Mouse (Mus musculus): Measurements from ENCODE around the gene Krt87. TPM values are rescaled to one million over a fixed set of nuclear protein-coding genes. Genes with fewer than 3 reads are reported as not detected.

Krt87 gene
- polyA plus RNA-seq, 2 experiments: 0.73 to 0.89 TPM

DNA sequence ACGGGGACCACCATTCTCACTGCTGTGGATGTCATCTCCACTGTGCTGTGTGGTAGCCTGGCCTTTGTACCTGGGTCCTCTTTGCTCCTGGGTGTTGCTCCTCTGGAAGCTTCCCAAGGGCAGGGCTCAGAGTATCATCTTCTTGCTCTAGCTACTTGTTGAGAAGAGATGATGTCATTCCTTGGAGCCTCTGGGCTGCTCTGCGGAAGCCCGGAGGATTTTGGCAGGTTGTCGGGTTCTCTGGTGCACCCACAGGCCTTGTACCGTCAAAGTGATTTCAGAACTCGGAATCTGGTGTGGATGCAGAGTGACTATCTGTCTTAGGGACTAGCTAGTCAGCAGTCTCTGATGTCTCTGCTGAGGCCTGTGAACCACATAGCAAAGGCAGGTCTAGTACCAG lies 53.5 kb downstream of the Krt87 start:
- ATAC-seq (ENCODE audit: low FRiP score, low read depth) (no peak), DNase-seq (ENCODE audit: low spot score) (no peak)
- Histone ChIP-seq H3K9ac (ENCODE audit: low read depth, low read length, severe bottlenecking) (no peak overlapping the region), H3K27ac (replicated peaks; ENCODE audit: low read depth, low read length) (no peak overlapping the region), H3K9me3 (ENCODE audit: control insufficient read depth, low read length) (no peaks in the 10 kb centered on the region), H3K27me3 (ENCODE audit: control insufficient read depth, insufficient read depth, low read length) (no peaks in the 10 kb centered on the region), H3K4me2 (replicated peaks; ENCODE audit: low read depth, low read length, severe bottlenecking) (no peak overlapping the region), H3K4me1 (ENCODE audit: control insufficient read depth, insufficient read depth, low read length) (no peaks in the 10 kb centered on the region), H3K36me3 (ENCODE audit: control insufficient read depth, insufficient read depth, low read length) (no peaks in the 10 kb centered on the region), H3K4me3 (replicated peaks; ENCODE audit: low read length) (no peak overlapping the region)
- 76% methylated on average over 6 of the region's 6 CpGs for WGBS
- TF ChIP-seq POLR2A (IDR thresholded peaks at IDR 0.05; ENCODE audit: borderline replicate concordance, extremely low read depth, insufficient read depth, insufficient read length): no peak

DNA sequence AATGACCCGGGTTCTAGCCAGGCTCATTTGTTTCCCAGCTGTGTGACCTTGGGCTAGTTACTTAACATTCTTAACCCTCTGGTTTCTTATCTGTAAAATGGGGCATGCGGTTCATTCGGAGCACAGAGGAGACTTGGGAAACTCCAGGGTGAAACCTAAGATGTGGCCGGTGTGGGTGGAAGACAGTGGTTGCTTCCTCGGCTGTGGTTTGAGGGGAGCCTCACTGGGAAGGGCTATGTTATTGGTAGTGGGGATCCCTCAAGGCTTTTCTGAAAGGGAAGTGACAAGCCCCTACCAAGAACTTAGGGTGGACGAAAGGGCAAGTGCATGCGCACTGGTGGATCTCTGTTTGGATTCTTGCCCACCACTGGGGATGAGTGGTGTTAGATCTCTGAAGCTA lies 54.0 kb downstream of the Krt87 start:
- ATAC-seq (ENCODE audit: low FRiP score, low read depth) (no peak), DNase-seq (ENCODE audit: low spot score) (no peak)
- H3K9ac ChIP-seq (ENCODE audit: low read depth, low read length, severe bottlenecking): no peak overlapping the region
- H3K4me2 ChIP-seq (replicated peaks; ENCODE audit: low read depth, low read length, severe bottlenecking): no peak overlapping the region
- no peak for TF ChIP-seq POLR2A (IDR thresholded peaks at IDR 0.05; ENCODE audit: borderline replicate concordance, extremely low read depth, insufficient read depth, insufficient read length)
- no peaks in the 10 kb centered on the region for H3K36me3 ChIP-seq (ENCODE audit: control insufficient read depth, insufficient read depth, low read length)
- H3K27me3 ChIP-seq (ENCODE audit: control insufficient read depth, insufficient read depth, low read length): no peaks in the 10 kb centered on the region
- H3K4me3 ChIP-seq (replicated peaks; ENCODE audit: low read length): no peak overlapping the region
- no peaks in the 10 kb centered on the region for H3K9me3 ChIP-seq (ENCODE audit: control insufficient read depth, low read length)
- H3K4me1 ChIP-seq (ENCODE audit: control insufficient read depth, insufficient read depth, low read length): no peaks in the 10 kb centered on the region
- WGBS: 70% methylated on average over 7 of the region's 7 CpGs
- no peak overlapping the region for H3K27ac ChIP-seq (replicated peaks; ENCODE audit: low read depth, low read length)

GRCm38 (mm10) chr15:101382811-101383210 lies 55.8 kb downstream of the Krt87 start:
- Histone ChIP-seq H3K4me1 (ENCODE audit: control insufficient read depth, insufficient read depth, low read length) (no peaks in the 10 kb centered on the region), H3K9ac (ENCODE audit: low read depth, low read length, severe bottlenecking) (no peak overlapping the region), H3K27me3 (ENCODE audit: control insufficient read depth, insufficient read depth, low read length) (no peaks in the 10 kb centered on the region), H3K9me3 (ENCODE audit: control insufficient read depth, low read length) (no peaks in the 10 kb centered on the region), H3K36me3 (ENCODE audit: control insufficient read depth, insufficient read depth, low read length) (no peaks in the 10 kb centered on the region), H3K27ac (replicated peaks; ENCODE audit: low read depth, low read length) (no peak overlapping the region), H3K4me3 (replicated peaks; ENCODE audit: low read length) (no peak overlapping the region), H3K4me2 (replicated peaks; ENCODE audit: low read depth, low read length, severe bottlenecking) (no peak overlapping the region)
- 89% methylated on average over 11 of the region's 11 CpGs for WGBS
- no peak for TF ChIP-seq POLR2A (IDR thresholded peaks at IDR 0.05; ENCODE audit: borderline replicate concordance, extremely low read depth, insufficient read depth, insufficient read length)
- DNase-seq (ENCODE audit: low spot score) (no peak), ATAC-seq (ENCODE audit: low FRiP score, low read depth) (no peak)

GRCm38 (mm10) chr15:101381758-101382157 lies 56.8 kb downstream of the Krt87 start:
- Histone ChIP-seq H3K27me3 (ENCODE audit: control insufficient read depth, insufficient read depth, low read length) (no peaks in the 10 kb centered on the region), H3K9me3 (ENCODE audit: control insufficient read depth, low read length) (no peaks in the 10 kb centered on the region), H3K4me2 (replicated peaks; ENCODE audit: low read depth, low read length, severe bottlenecking) (no peak overlapping the region), H3K36me3 (ENCODE audit: control insufficient read depth, insufficient read depth, low read length) (no peaks in the 10 kb centered on the region), H3K4me1 (ENCODE audit: control insufficient read depth, insufficient read depth, low read length) (no peaks in the 10 kb centered on the region), H3K9ac (ENCODE audit: low read depth, low read length, severe bottlenecking) (no peak overlapping the region), H3K4me3 (replicated peaks; ENCODE audit: low read length) (no peak overlapping the region), H3K27ac (replicated peaks; ENCODE audit: low read depth, low read length) (no peak overlapping the region)
- DNase-seq (ENCODE audit: low spot score) (no peak), ATAC-seq (ENCODE audit: low FRiP score, low read depth) (no peak)
- TF ChIP-seq POLR2A (IDR thresholded peaks at IDR 0.05; ENCODE audit: borderline replicate concordance, extremely low read depth, insufficient read depth, insufficient read length): no peak
- WGBS: 67% methylated on average over 9 of the region's 9 CpGs

Other genes with a start within 250 kb of the Krt87 start
- 20.5 and 25.8 TPM in 2 replicates for gene Grasp, start 214.6 kb downstream of the Krt87 start, polyA plus RNA-seq (2012; rRNA removed)
- 7.4 and 7.5 TPM in 2 replicates for gene Grasp, start 214.6 kb downstream of the Krt87 start, polyA plus RNA-seq (2014; fragmentation: Nextera tagmentation; extraction: Ambion mirVana)
- 19.6 and 31.2 TPM in 2 replicates for gene Nr4a1, start 184.5 kb downstream of the Krt87 start, polyA plus RNA-seq (2012; rRNA removed)
- 9.9 and 10.5 TPM in 2 replicates for gene Nr4a1, start 184.5 kb downstream of the Krt87 start, polyA plus RNA-seq (2014; fragmentation: Nextera tagmentation; extraction: Ambion mirVana)
- 42.9 and 47.2 TPM in 2 replicates for gene Atg101, start 154.5 kb downstream of the Krt87 start, polyA plus RNA-seq (2012; rRNA removed)
- 53.3 and 56.0 TPM in 2 replicates for gene Atg101, start 154.5 kb downstream of the Krt87 start, polyA plus RNA-seq (2014; fragmentation: Nextera tagmentation; extraction: Ambion mirVana)
- 1.0 and 2.2 TPM in 2 replicates for gene 6030408B16Rik, start 145.6 kb downstream of the Krt87 start, polyA plus RNA-seq (2012; rRNA removed)
- 0.74 and 1.8 TPM in 2 replicates for gene 6030408B16Rik, start 145.6 kb downstream of the Krt87 start, polyA plus RNA-seq (2014; fragmentation: Nextera tagmentation; extraction: Ambion mirVana)
- gene Krt80, start 68.6 kb downstream of the Krt87 start, polyA plus RNA-seq (2012; rRNA removed): 3.3 and 3.6 TPM in 2 replicates
- gene Krt80, start 68.6 kb downstream of the Krt87 start, polyA plus RNA-seq (2014; fragmentation: Nextera tagmentation; extraction: Ambion mirVana): 3.8 TPM in 2 replicates
- 13.8 and 19.3 TPM in 2 replicates for gene Krt7, start 27.8 kb downstream of the Krt87 start, polyA plus RNA-seq (2012; rRNA removed)
- 26.7 and 29.7 TPM in 2 replicates for gene Krt7, start 27.8 kb downstream of the Krt87 start, polyA plus RNA-seq (2014; fragmentation: Nextera tagmentation; extraction: Ambion mirVana)
- 0.15 TPM in 1 of 2 replicates, not detected in the other for gene Krt88, start 8.9 kb upstream of the Krt87 start, polyA plus RNA-seq (2012; rRNA removed)
- not detected in 2 replicates for gene Krt88, start 8.9 kb upstream of the Krt87 start, polyA plus RNA-seq (2014; fragmentation: Nextera tagmentation; extraction: Ambion mirVana)
- gene Krt81, start 24.9 kb upstream of the Krt87 start, polyA plus RNA-seq (2012; rRNA removed): not detected in 2 replicates
- gene Krt81, start 24.9 kb upstream of the Krt87 start, polyA plus RNA-seq (2014; fragmentation: Nextera tagmentation; extraction: Ambion mirVana): not detected in 2 replicates
- 0.15 TPM in 1 of 2 replicates, not detected in the other for gene Krt86, start 34.7 kb upstream of the Krt87 start, polyA plus RNA-seq (2012; rRNA removed)
- gene Krt86, start 34.7 kb upstream of the Krt87 start, polyA plus RNA-seq (2014; fragmentation: Nextera tagmentation; extraction: Ambion mirVana): 0.10 TPM in 1 of 2 replicates, not detected in the other
- gene Krt83, start 52.7 kb upstream of the Krt87 start, polyA plus RNA-seq (2012; rRNA removed): 0.06 TPM in 1 of 2 replicates, not detected in the other
- gene Krt83, start 52.7 kb upstream of the Krt87 start, polyA plus RNA-seq (2014; fragmentation: Nextera tagmentation; extraction: Ambion mirVana): not detected in 2 replicates
- gene Gm49425, start 78.5 kb upstream of the Krt87 start, polyA plus RNA-seq (2012; rRNA removed): 0.22 and 0.23 TPM in 2 replicates
- 0.30 and 0.45 TPM in 2 replicates for gene Gm49425, start 78.5 kb upstream of the Krt87 start, polyA plus RNA-seq (2014; fragmentation: Nextera tagmentation; extraction: Ambion mirVana)
- 0.92 and 1.8 TPM in 2 replicates for gene Krt84, start 94.0 kb upstream of the Krt87 start, polyA plus RNA-seq (2012; rRNA removed)
- 4.8 and 8.1 TPM in 2 replicates for gene Krt84, start 94.0 kb upstream of the Krt87 start, polyA plus RNA-seq (2014; fragmentation: Nextera tagmentation; extraction: Ambion mirVana)
- gene Krt82, start 111.9 kb upstream of the Krt87 start, polyA plus RNA-seq (2012; rRNA removed): not detected in 2 replicates
- not detected in 2 replicates for gene Krt82, start 111.9 kb upstream of the Krt87 start, polyA plus RNA-seq (2014; fragmentation: Nextera tagmentation; extraction: Ambion mirVana)
- gene Krt90, start 124.1 kb upstream of the Krt87 start, polyA plus RNA-seq (2012; rRNA removed): 0.06 and 0.08 TPM in 2 replicates
- gene Krt90, start 124.1 kb upstream of the Krt87 start, polyA plus RNA-seq (2014; fragmentation: Nextera tagmentation; extraction: Ambion mirVana): 0.07 and 0.10 TPM in 2 replicates
- gene Krt75, start 135.1 kb upstream of the Krt87 start, polyA plus RNA-seq (2012; rRNA removed): 0.52 and 0.70 TPM in 2 replicates
- 0.93 and 0.96 TPM in 2 replicates for gene Krt75, start 135.1 kb upstream of the Krt87 start, polyA plus RNA-seq (2014; fragmentation: Nextera tagmentation; extraction: Ambion mirVana)
- gene Gm5414, start 189.4 kb upstream of the Krt87 start, polyA plus RNA-seq (2012; rRNA removed): not detected in 2 replicates
- not detected in 2 replicates for gene Gm5414, start 189.4 kb upstream of the Krt87 start, polyA plus RNA-seq (2014; fragmentation: Nextera tagmentation; extraction: Ambion mirVana)
- not detected in 2 replicates for gene Gm5478, start 208.6 kb upstream of the Krt87 start, polyA plus RNA-seq (2012; rRNA removed)
- gene Gm5478, start 208.6 kb upstream of the Krt87 start, polyA plus RNA-seq (2014; fragmentation: Nextera tagmentation; extraction: Ambion mirVana): not detected in 2 replicates
- not detected in 2 replicates for gene Krt6b, start 241.5 kb upstream of the Krt87 start, polyA plus RNA-seq (2012; rRNA removed)
- gene Krt6b, start 241.5 kb upstream of the Krt87 start, polyA plus RNA-seq (2014; fragmentation: Nextera tagmentation; extraction: Ambion mirVana): not detected in 2 replicates

Data from limb, embryonic 14.5 days (tissue).